Mouse (Mus musculus) olfactory bulb, adult 2 months (tissue): Measurements from ENCODE around the gene Shq1. TPM values are rescaled to one million over a fixed set of nuclear protein-coding genes. Genes with fewer than 3 reads are reported as not detected.

Experiments
- H3K27ac ChIP-seq: fragments of 200-500 bp; 2 replicates; pipeline ENCODE4 v1.5.1; 2012; ENCODE audit warnings: low read depth, low read length; ENCODE audit not compliant: insufficient read depth
- H3K4me1 ChIP-seq: fragments of 200-500 bp; 2 replicates; pipeline ENCODE4 v1.6.1; 2012; ENCODE audit warnings: low read length; ENCODE audit not compliant: control insufficient read depth, insufficient read depth
- H3K4me3 ChIP-seq: fragments of 200-500 bp; 2 replicates; pipeline ENCODE4 v1.5.1; 2012; ENCODE audit warnings: mild to moderate bottlenecking, low read depth, low read length, moderate library complexity; ENCODE audit not compliant: insufficient read depth
- CTCF ChIP-seq: fragments of 200-500 bp; IDR thresholded peaks from 2 replicates; pipeline ENCODE4 v1.5.1; 2012; ENCODE audit warnings: low read depth, mild to moderate bottlenecking, low read length, moderate library complexity; ENCODE audit not compliant: insufficient read depth
- POLR2A ChIP-seq: fragments of 200-500 bp; IDR thresholded peaks from 2 replicates; pipeline ENCODE4 v1.6.1; 2012; ENCODE audit warnings: mild to moderate bottlenecking, low read depth, low read length, moderate library complexity; ENCODE audit not compliant: insufficient read depth
- WGBS: fragments of 180-500 bp; shearing (Covaris S2); methylation state at CpG from one replicate; pipeline ENCODE4 v1.1.7; 2018; 5-methylcytosine and 5-hydroxymethylcytosine counted together
- polyA plus RNA-seq: library from polyadenylated mRNA; stranded (reverse); fragments of >200 nt; gene quantifications from 2 replicates; pipeline ENCODE4 v1.2.4, GENCODE M21; 2012; ENCODE audit warnings: low replicate concordance; ENCODE audit not compliant: missing spikeins, insufficient read depth, insufficient read length

Shq1 gene
- polyA plus RNA-seq, 1 experiment, result not detected

- H3K4me1 ChIP-seq, result no peaks in the 10 kb centered on the region
- no peak overlapping the region for H3K27ac ChIP-seq
- no peak for TF ChIP-seq CTCF
- 24% methylated on average over 6 of the region's 6 CpGs for WGBS
- no peak overlapping the region for H3K4me3 ChIP-seq
These were observed 4.0 kb upstream of the Shq1 start for GRCm38 (mm10) chr6:100674974-100675373.

- H3K4me3 ChIP-seq, result no peak overlapping the region
- no peaks in the 10 kb centered on the region for H3K4me1 ChIP-seq
- TF ChIP-seq POLR2A (no peak), CTCF (no peak)
- 7% methylated on average over 7 of the region's 7 CpGs for WGBS
- no peak overlapping the region for H3K27ac ChIP-seq
These were observed 444 bp upstream of the Shq1 start for GRCm38 (mm10) chr6:100671401-100671800.

- peak overlapping the region; percentile 58 for H3K4me3 ChIP-seq
- TF ChIP-seq POLR2A (no peak), CTCF (no peak)
- H3K27ac ChIP-seq, result no peak overlapping the region
- under 1% methylated on average over 32 of the region's 32 CpGs for WGBS
- H3K4me1 ChIP-seq, result no peaks in the 10 kb centered on the region
These were observed 551 bp downstream of the Shq1 start for GRCm38 (mm10) chr6:100670370-100670841.

GRCm38 (mm10) chr6:100668858-100669257 lies 2.1 kb downstream of the Shq1 start:
- TF ChIP-seq CTCF (no peak), POLR2A (no peak)
- H3K27ac ChIP-seq, result no peak overlapping the region
- WGBS, result 84% methylated on average over 2 of the region's 2 CpGs
- H3K4me1 ChIP-seq, result no peaks in the 10 kb centered on the region
- H3K4me3 ChIP-seq, result no peak overlapping the region

- 88% methylated on average over 8 of the region's 8 CpGs for WGBS
- H3K4me3 ChIP-seq, result no peak overlapping the region
- H3K4me1 ChIP-seq, result no peaks in the 10 kb centered on the region
- TF ChIP-seq POLR2A (no peak), CTCF (no peak)
- H3K27ac ChIP-seq, result no peak overlapping the region
These were observed 3.3 kb downstream of the Shq1 start for GRCm38 (mm10) chr6:100667644-100668043.

- no peak overlapping the region for H3K4me3 ChIP-seq
- no peak for TF ChIP-seq POLR2A
- TF ChIP-seq CTCF, result no peak
- H3K4me1 ChIP-seq, result peaks cover 8% of the 10 kb centered on the region
- no peak overlapping the region for H3K27ac ChIP-seq
- 59% methylated on average over 6 of the region's 6 CpGs for WGBS
These were observed 8.7 kb downstream of the Shq1 start for GRCm38 (mm10) chr6:100662224-100662623.

- peaks cover 8% of the 10 kb centered on the region for H3K4me1 ChIP-seq
- WGBS, result 39% methylated on average over 5 of the region's 5 CpGs
- TF ChIP-seq CTCF, result no peak
- TF ChIP-seq POLR2A, result no peak
- H3K4me3 ChIP-seq, result no peak overlapping the region
- peak overlapping the region; percentile 51; the same call in 1 of the 2 replicates for H3K27ac ChIP-seq
These were observed 10.6 kb downstream of the Shq1 start for GRCm38 (mm10) chr6:100660395-100660794.

- Histone ChIP-seq H3K4me3 (no peak overlapping the region), H3K27ac (no peak overlapping the region), H3K4me1 (no peaks in the 10 kb centered on the region)
- 96% methylated on average over 3 of the region's 3 CpGs for WGBS
- TF ChIP-seq POLR2A, result no peak
- TF ChIP-seq CTCF, result no peak
These were observed 18.4 kb downstream of the Shq1 start for GRCm38 (mm10) chr6:100652535-100652934.

- WGBS, result 94% methylated on average over 5 of the region's 5 CpGs
- Histone ChIP-seq H3K4me1 (peaks cover 5% of the 10 kb centered on the region), H3K4me3 (no peak overlapping the region), H3K27ac (no peak overlapping the region)
- TF ChIP-seq POLR2A, result no peak
- no peak for TF ChIP-seq CTCF
These were observed 23.8 kb downstream of the Shq1 start for GRCm38 (mm10) chr6:100647196-100647595.

- WGBS, result 47% methylated on average over 11 of the region's 11 CpGs
- Histone ChIP-seq H3K4me3 (no peak overlapping the region), H3K27ac (no peak overlapping the region), H3K4me1 (peaks cover 5% of the 10 kb centered on the region)
- no peak for TF ChIP-seq POLR2A
- TF ChIP-seq CTCF, result no peak
These were observed 25.3 kb downstream of the Shq1 start for GRCm38 (mm10) chr6:100645469-100646201.
